Mouse (Mus musculus) leukemia stem cell, adult 10-12 weeks (primary cell): ENCODE measurements around the gene Gm3402. TPM values are rescaled to one million over a fixed set of nuclear protein-coding genes. Genes with fewer than 3 reads are reported as not detected.

ENCODE experiments used
- polyA plus RNA-seq: library from polyadenylated mRNA; stranded (reverse); fragments of >175 nt; gene quantifications from 2 replicates; pipeline ENCODE4 v1.2.3, GENCODE M21; 2012; ENCODE audit warnings: low replicate concordance

The Gm3402 gene
- not detected in 2 replicates for polyA plus RNA-seq

DNA sequence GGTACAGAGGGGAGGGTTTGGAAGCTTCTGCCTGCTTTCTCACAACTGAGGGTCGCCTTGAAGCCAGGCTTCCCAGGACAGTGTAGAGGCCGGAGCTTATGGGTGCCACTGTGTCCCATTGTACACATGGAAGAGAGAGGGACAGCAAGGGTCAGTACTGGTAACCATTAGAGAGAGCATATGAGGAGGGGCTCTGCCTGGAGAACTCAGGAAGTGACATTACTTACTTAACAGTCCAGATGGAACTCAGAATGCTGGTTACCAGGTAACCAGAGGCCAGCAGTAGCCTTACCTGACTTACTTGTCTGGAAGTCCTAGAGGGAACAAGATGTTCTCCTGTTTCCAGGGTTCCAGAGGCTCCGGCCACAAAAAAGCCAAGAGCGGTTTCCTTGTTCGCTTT lies at the start of gene Gm3402:
Gene Gm3402 (plus strand): TSS at position 301 of the 400 bp plus-strand sequence.

DNA sequence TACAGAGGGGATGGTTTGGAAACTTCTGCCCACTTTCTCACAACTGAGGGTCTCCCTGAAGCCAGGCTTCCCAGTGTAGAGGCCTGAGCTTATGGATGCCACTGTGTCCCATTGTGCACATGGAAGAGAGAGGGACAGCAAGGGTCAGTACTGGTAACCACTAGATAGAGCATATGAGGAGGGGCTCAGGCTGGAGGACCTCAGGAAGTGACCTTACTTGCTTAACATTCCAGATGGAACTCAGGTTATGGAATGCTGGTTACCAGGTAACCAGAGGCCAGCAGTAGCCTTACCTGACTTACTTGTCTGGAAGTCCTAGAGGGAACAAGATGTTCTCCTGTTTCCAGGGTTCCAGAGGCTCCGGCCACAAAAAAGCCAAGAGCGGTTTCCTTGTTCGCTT lies 32.3 kb upstream of the Gm3402 start, which contains the start of gene Gm6408:
Gene Gm6408 (plus strand): TSS at position 301 of the 400 bp plus-strand sequence.

GRCm38 (mm10) chr5:146491063-146491462 lies 22.9 kb upstream of the Gm3402 start, which contains the start of gene Gm6370:
Gene Gm6370, plus strand, starts transcription at chr5:146491363.

GRCm38 (mm10) chr5:146502099-146502498 lies 11.8 kb upstream of the Gm3402 start, which contains the start of gene 4930449I24Rik:
Gene 4930449I24Rik, plus strand, starts transcription at chr5:146502399.

DNA sequence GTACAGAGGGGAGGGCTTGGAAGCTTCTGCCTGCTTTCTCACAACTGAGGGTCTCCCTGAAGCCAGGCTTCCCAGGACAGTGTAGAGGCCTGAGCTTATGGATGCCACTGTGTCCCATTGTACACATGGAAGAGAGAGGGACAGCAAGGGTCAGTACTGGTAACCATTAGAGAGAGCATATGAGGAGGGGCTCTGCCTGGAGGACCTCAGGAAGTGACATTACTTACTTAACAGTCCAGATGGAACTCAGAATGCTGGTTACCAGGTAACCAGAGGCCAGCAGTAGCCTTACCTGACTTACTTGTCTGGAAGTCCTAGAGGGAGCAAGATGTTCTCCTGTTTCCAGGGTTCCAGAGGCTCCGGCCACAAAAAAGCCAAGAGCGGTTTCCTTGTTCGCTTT lies 11.6 kb downstream of the Gm3402 start, which contains the start of gene Gm3404:
Gene Gm3404 (plus strand): TSS at position 301 of the 400 bp plus-strand sequence.

DNA sequence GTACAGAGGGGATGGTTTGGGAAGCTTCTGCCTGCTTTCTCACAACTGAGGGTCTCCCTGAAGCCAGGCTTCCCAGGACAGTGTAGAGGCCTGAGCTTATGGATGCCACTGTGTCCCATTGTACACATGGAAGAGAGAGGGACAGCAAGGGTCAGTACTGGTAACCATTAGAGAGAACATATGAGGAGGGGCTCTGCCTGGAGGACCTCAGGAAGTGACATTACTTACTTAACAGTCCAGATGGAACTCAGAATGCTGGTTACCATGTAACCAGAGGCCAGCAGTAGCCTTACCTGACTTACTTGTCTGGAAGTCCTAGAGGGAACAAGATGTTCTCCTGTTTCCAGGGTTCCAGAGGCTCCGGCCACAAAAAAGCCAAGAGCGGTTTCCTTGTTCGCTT lies 23.4 kb downstream of the Gm3402 start, which contains the start of gene Gm3409:
Gene Gm3409 (plus strand): TSS at position 301 of the 400 bp plus-strand sequence.

DNA sequence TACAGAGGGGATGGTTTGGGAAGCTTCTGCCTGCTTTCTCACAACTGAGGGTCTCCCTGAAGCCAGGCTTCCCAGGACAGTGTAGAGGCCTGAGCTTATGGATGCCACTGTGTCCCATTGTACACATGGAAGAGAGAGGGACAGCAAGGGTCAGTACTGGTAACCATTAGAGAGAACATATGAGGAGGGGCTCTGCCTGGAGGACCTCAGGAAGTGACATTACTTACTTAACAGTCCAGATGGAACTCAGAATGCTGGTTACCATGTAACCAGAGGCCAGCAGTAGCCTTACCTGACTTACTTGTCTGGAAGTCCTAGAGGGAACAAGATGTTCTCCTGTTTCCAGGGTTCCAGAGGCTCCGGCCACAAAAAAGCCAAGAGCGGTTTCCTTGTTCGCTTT lies 41.9 kb downstream of the Gm3402 start, which contains the start of gene Gm3415:
Gene Gm3415 (plus strand): TSS at position 301 of the 400 bp plus-strand sequence.

Other genes with a start within 250 kb of the Gm3402 start
- 0.07 and 0.13 TPM in 2 replicates for gene Wasf3, start 129.1 kb upstream of the Gm3402 start, polyA plus RNA-seq
- not detected in 2 replicates for gene Gm6408, start 32.2 kb upstream of the Gm3402 start, polyA plus RNA-seq
- gene Gm6370, start 22.8 kb upstream of the Gm3402 start, polyA plus RNA-seq = not detected in 2 replicates
- 0.30 TPM in 1 of 2 replicates, not detected in the other for gene 4930449I24Rik, start 11.7 kb upstream of the Gm3402 start, polyA plus RNA-seq
- gene Gm3404, start 11.7 kb downstream of the Gm3402 start, polyA plus RNA-seq = not detected in 2 replicates
- gene Gm3409, start 23.5 kb downstream of the Gm3402 start, polyA plus RNA-seq = not detected in 2 replicates
- gene Gm3415, start 42.0 kb downstream of the Gm3402 start, polyA plus RNA-seq = not detected in 2 replicates
- gene Gpr12, start 71.1 kb downstream of the Gm3402 start, polyA plus RNA-seq = not detected in 2 replicates